Mouse (Mus musculus): ENCODE results near the gene Cldn7.
A peak's percentile ranks its signal among the peaks of the same experiment; 100 is the strongest.
"Not testable (repeated sequence)": the region's sequence is repeated elsewhere in the genome, so short reads cannot be mapped to it uniquely, and the experiment has no call there.

Cldn7 gene

GRCm38 (mm10) chr11:69953267-69953915 is 11.2 kb upstream of the Cldn7 start:
- DNase-seq (ENCODE audit: low read depth, low spot score) = no peak

GRCm38 (mm10) chr11:69955618-69956017 is 9.0 kb upstream of the Cldn7 start:
- DNase-seq (ENCODE audit: low read depth, low spot score) = not testable (repeated sequence)

- peak; percentile 22 for DNase-seq (ENCODE audit: low read depth, low spot score)
Observed at GRCm38 (mm10) chr11:69956218-69956617, 8.4 kb upstream of the Cldn7 start.

GRCm38 (mm10) chr11:69960616-69961015 is 4.0 kb upstream of the Cldn7 start:
- peak; percentile 21 for DNase-seq (ENCODE audit: low read depth, low spot score)

GRCm38 (mm10) chr11:69961841-69962240 is 2.7 kb upstream of the Cldn7 start:
- DNase-seq (ENCODE audit: low read depth, low spot score) = no peak

- no peak for DNase-seq (ENCODE audit: low read depth, low spot score)
Observed at GRCm38 (mm10) chr11:69965271-69966005, 859 bp downstream of the Cldn7 start.

- DNase-seq (ENCODE audit: low read depth, low spot score) = no peak
Observed at GRCm38 (mm10) chr11:69966006-69966859, 1.7 kb downstream of the Cldn7 start.

- no peak for DNase-seq (ENCODE audit: low read depth, low spot score)
Observed at GRCm38 (mm10) chr11:69966860-69967517, 2.4 kb downstream of the Cldn7 start.

GRCm38 (mm10) chr11:69968793-69969192 is 4.2 kb downstream of the Cldn7 start:
- DNase-seq (ENCODE audit: low read depth, low spot score) = no peak

- no peak for DNase-seq (ENCODE audit: low read depth, low spot score)
Observed at GRCm38 (mm10) chr11:69970222-69970621, 5.6 kb downstream of the Cldn7 start.

- DNase-seq (ENCODE audit: low read depth, low spot score) = no peak
Observed at GRCm38 (mm10) chr11:69970775-69971174, 6.2 kb downstream of the Cldn7 start.

GRCm38 (mm10) chr11:69974907-69975306 is 10.3 kb downstream of the Cldn7 start:
- DNase-seq (ENCODE audit: low read depth, low spot score) = no peak

GRCm38 (mm10) chr11:69976271-69976670 is 11.7 kb downstream of the Cldn7 start:
- DNase-seq (ENCODE audit: low read depth, low spot score) = no peak

- no peak for DNase-seq (ENCODE audit: low read depth, low spot score)
Observed at GRCm38 (mm10) chr11:69979827-69980195, 15.2 kb downstream of the Cldn7 start.

GRCm38 (mm10) chr11:69980196-69981140 is 15.9 kb downstream of the Cldn7 start:
- DNase-seq (ENCODE audit: low read depth, low spot score) = peak; percentile 99

GRCm38 (mm10) chr11:69981141-69981762 is 16.7 kb downstream of the Cldn7 start, which contains the start of gene Ctdnep1:
Gene Ctdnep1, plus strand, starts transcription at chr11:69981156.
- peak; percentile 41 for DNase-seq (ENCODE audit: low read depth, low spot score)

GRCm38 (mm10) chr11:69982225-69982624 is 17.6 kb downstream of the Cldn7 start, which contains the start of gene Elp5:
Gene Elp5, minus strand, starts transcription at chr11:69982517.
- DNase-seq (ENCODE audit: low read depth, low spot score) = no peak

GRCm38 (mm10) chr11:69982877-69983276 is 18.3 kb downstream of the Cldn7 start:
- DNase-seq (ENCODE audit: low read depth, low spot score) = peak; percentile 50

- no peak for DNase-seq (ENCODE audit: low read depth, low spot score)
Observed at GRCm38 (mm10) chr11:69983377-69983776, 18.8 kb downstream of the Cldn7 start.

- no peak for DNase-seq (ENCODE audit: low read depth, low spot score)
Observed at GRCm38 (mm10) chr11:69984431-69984830, 19.9 kb downstream of the Cldn7 start.

Data from 3T3-L1 (cell line).